Mouse (Mus musculus) spleen, postnatal 0 days (tissue): ENCODE data around the gene Vars. TPM values are rescaled to one million over a fixed set of nuclear protein-coding genes. Genes with fewer than 3 reads are reported as not detected.

ENCODE experiments used
- polyA plus RNA-seq: library from polyadenylated mRNA; unstranded; fragments of >200 nt; fragmentation: Nextera tagmentation; extraction: Ambion mirVana; gene quantifications from 2 replicates; pipeline ENCODE4 v1.2.1, GENCODE M21; 2015

Gene Vars
- polyA plus RNA-seq = 104 and 108 TPM in 2 replicates

GRCm38 (mm10) chr17:35000717-35001451 is at the start of gene Vars:
TSS of gene Vars (plus strand) at chr17:35000987.

GRCm38 (mm10) chr17:34959130-34959778 is 41.5 kb upstream of the Vars start, which contains the start of gene Hspa1b:
TSS of gene Hspa1b (minus strand) at chr17:34959238.

GRCm38 (mm10) chr17:34969822-34970221 is 31.0 kb upstream of the Vars start, which contains the start of gene Gm20481:
TSS of gene Gm20481 (plus strand) at chr17:34969912.

GRCm38 (mm10) chr17:34972069-34972749 is 28.6 kb upstream of the Vars start, which contains the start of the genes Hspa1a and Hspa1l:
TSS of gene Hspa1a (minus strand) at chr17:34972156.
TSS of gene Hspa1l (plus strand) at chr17:34972703.

GRCm38 (mm10) chr17:34981690-34982180 is 19.1 kb upstream of the Vars start, which contains the start of gene Lsm2:
TSS of gene Lsm2 (plus strand) at chr17:34981862.

GRCm38 (mm10) chr17:35016376-35016775 is 15.6 kb downstream of the Vars start, which contains the start of gene Vwa7:
TSS of gene Vwa7 (plus strand) at chr17:35016579.

GRCm38 (mm10) chr17:35027277-35028068 is 26.7 kb downstream of the Vars start, which contains the start of gene Sapcd1:
TSS of gene Sapcd1 (minus strand) at chr17:35028016.

GRCm38 (mm10) chr17:35046681-35047455 is 46.1 kb downstream of the Vars start, which contains the start of gene Msh5:
TSS of gene Msh5 (minus strand) at chr17:35046745.

GRCm38 (mm10) chr17:35049561-35050016 is 48.8 kb downstream of the Vars start, which contains the start of gene Clic1:
TSS of gene Clic1 (plus strand) at chr17:35049966.

GRCm38 (mm10) chr17:35058911-35059892 is 58.4 kb downstream of the Vars start, which contains the start of gene Ddah2:
TSS of gene Ddah2 (plus strand) at chr17:35059035.

GRCm38 (mm10) chr17:35064951-35065947 is 64.5 kb downstream of the Vars start, which contains the start of gene Ly6g6c:
TSS of gene Ly6g6c (plus strand) at chr17:35065388.

Other genes starting within 250 kb of the Vars start
- not detected in 2 replicates for gene Cyp21a1, start 196.4 kb upstream of the Vars start, polyA plus RNA-seq
- 33.1 and 34.3 TPM in 2 replicates for gene Stk19, start 164.0 kb upstream of the Vars start, polyA plus RNA-seq
- gene Dxo, start 164.0 kb upstream of the Vars start, polyA plus RNA-seq = 32.9 and 33.7 TPM in 2 replicates
- 22.8 and 27.9 TPM in 2 replicates for gene Skiv2l, start 150.8 kb upstream of the Vars start, polyA plus RNA-seq
- gene Nelfe, start 150.6 kb upstream of the Vars start, polyA plus RNA-seq = 49.8 and 51.5 TPM in 2 replicates
- gene Cfb, start 138.5 kb upstream of the Vars start, polyA plus RNA-seq = 5.7 and 8.3 TPM in 2 replicates
- 0.99 and 1.2 TPM in 2 replicates for gene Zbtb12, start 121.5 kb upstream of the Vars start, polyA plus RNA-seq
- gene Gm20547, start 118.9 kb upstream of the Vars start, polyA plus RNA-seq = not detected in 2 replicates
- 7.5 and 11.8 TPM in 2 replicates for gene C2, start 102.7 kb upstream of the Vars start, polyA plus RNA-seq
- 26.6 and 32.9 TPM in 2 replicates for gene Ehmt2, start 102.5 kb upstream of the Vars start, polyA plus RNA-seq
- gene Slc44a4, start 86.5 kb upstream of the Vars start, polyA plus RNA-seq = 0.08 and 0.25 TPM in 2 replicates
- 15.6 and 21.0 TPM in 2 replicates for gene Neu1, start 69.7 kb upstream of the Vars start, polyA plus RNA-seq
- gene Hspa1b, start 41.7 kb upstream of the Vars start, polyA plus RNA-seq = 0.13 and 0.32 TPM in 2 replicates
- not detected in 2 replicates for gene Gm20481, start 31.1 kb upstream of the Vars start, polyA plus RNA-seq
- gene Hspa1a, start 28.8 kb upstream of the Vars start, polyA plus RNA-seq = 1.7 and 1.8 TPM in 2 replicates
- gene Hspa1l, start 28.3 kb upstream of the Vars start, polyA plus RNA-seq = 0.23 and 0.30 TPM in 2 replicates
- 138 and 160 TPM in 2 replicates for gene Lsm2, start 19.1 kb upstream of the Vars start, polyA plus RNA-seq
- 0.40 and 0.49 TPM in 2 replicates for gene Vwa7, start 15.6 kb downstream of the Vars start, polyA plus RNA-seq
- gene Sapcd1, start 27.0 kb downstream of the Vars start, polyA plus RNA-seq = 19.7 and 23.0 TPM in 2 replicates
- gene Msh5, start 45.8 kb downstream of the Vars start, polyA plus RNA-seq = 6.9 and 8.1 TPM in 2 replicates
- gene Clic1, start 49.0 kb downstream of the Vars start, polyA plus RNA-seq = 245 and 258 TPM in 2 replicates
- 52.0 and 69.5 TPM in 2 replicates for gene Ddah2, start 58.0 kb downstream of the Vars start, polyA plus RNA-seq
- 0.17 TPM in 1 of 2 replicates, not detected in the other for gene Ly6g6c, start 64.4 kb downstream of the Vars start, polyA plus RNA-seq
- gene Mpig6b, start 65.2 kb downstream of the Vars start, polyA plus RNA-seq = 2.5 and 3.1 TPM in 2 replicates
- 0.23 and 0.47 TPM in 2 replicates for gene Ly6g6e, start 75.9 kb downstream of the Vars start, polyA plus RNA-seq
- 1.2 and 2.1 TPM in 2 replicates for gene Ly6g6d, start 77.1 kb downstream of the Vars start, polyA plus RNA-seq
- gene Ly6g6f, start 84.6 kb downstream of the Vars start, polyA plus RNA-seq = 1.4 and 2.2 TPM in 2 replicates
- gene Abhd16a, start 88.3 kb downstream of the Vars start, polyA plus RNA-seq = 101 and 108 TPM in 2 replicates
- not detected in 2 replicates for gene Ly6g5c, start 107.3 kb downstream of the Vars start, polyA plus RNA-seq
- gene Ly6g5b, start 114.4 kb downstream of the Vars start, polyA plus RNA-seq = 0.81 and 1.3 TPM in 2 replicates
- 19.0 and 20.3 TPM in 2 replicates for gene Gpank1, start 120.5 kb downstream of the Vars start, polyA plus RNA-seq
- gene Csnk2b, start 121.1 kb downstream of the Vars start, polyA plus RNA-seq = 191 and 199 TPM in 2 replicates
- 6.7 and 8.1 TPM in 2 replicates for gene D17H6S53E, start 125.4 kb downstream of the Vars start, polyA plus RNA-seq
- gene Apom, start 131.1 kb downstream of the Vars start, polyA plus RNA-seq = 0.17 and 0.64 TPM in 2 replicates
- 31.2 and 32.4 TPM in 2 replicates for gene Bag6, start 134.2 kb downstream of the Vars start, polyA plus RNA-seq
- 85.1 and 90.0 TPM in 2 replicates for gene Prrc2a, start 163.9 kb downstream of the Vars start, polyA plus RNA-seq
- 36.5 and 52.2 TPM in 2 replicates for gene Aif1, start 175.1 kb downstream of the Vars start, polyA plus RNA-seq
- gene Lst1, start 187.5 kb downstream of the Vars start, polyA plus RNA-seq = 93.5 and 134 TPM in 2 replicates
- gene Ltb, start 193.5 kb downstream of the Vars start, polyA plus RNA-seq = 24.4 and 36.4 TPM in 2 replicates
- 1.7 and 2.2 TPM in 2 replicates for gene Tnf, start 201.0 kb downstream of the Vars start, polyA plus RNA-seq
- gene Lta, start 204.4 kb downstream of the Vars start, polyA plus RNA-seq = 0.17 and 0.79 TPM in 2 replicates
- 0.82 and 2.5 TPM in 2 replicates for gene Gm16181, start 219.8 kb downstream of the Vars start, polyA plus RNA-seq
- gene Atp6v1g2, start 232.7 kb downstream of the Vars start, polyA plus RNA-seq = 2.3 and 2.4 TPM in 2 replicates
- 7.3 and 8.5 TPM in 2 replicates for gene Nfkbil1, start 234.8 kb downstream of the Vars start, polyA plus RNA-seq
- gene Ddx39b, start 240.8 kb downstream of the Vars start, polyA plus RNA-seq = 195 TPM in 2 replicates